Comparison of ENCODE assay signal across 24 mouse cellular contexts in genomic region chr14:76158192-76158785, GRCm38 (mm10). TPM values are rescaled to one million over a fixed set of nuclear protein-coding genes. Genes with fewer than 3 reads are reported as not detected.
A peak's percentile ranks its signal among the peaks of the same experiment; 100 is the strongest.
DNase-seq lines count a peak whose midpoint lies in the region; ATAC-seq and TF ChIP-seq lines count a peak whose summit lies in the region.
"Had no signal": no experiment of that assay in that cellular context is flagged by ENCODE, and none has a peak within 500 bp of the region (broad histone marks: within the 10 kb centered on the region; RNA-seq: fewer than 3 reads in every experiment).

No protein-coding gene starts in this region.

- intact Hi-C loops in left cerebral cortex, postnatal 14 days (cut with DNase I): no loop called here

- no peak overlapping the region for H3K4me3 ChIP-seq in testis, adult 2 months (ENCODE audit: control insufficient read depth, low read depth, low read length)
- no peak overlapping the region for H3K4me3 ChIP-seq in liver, embryonic 15.5 days (replicated peaks)
- H3K4me3 ChIP-seq: hindbrain, embryonic 15.5 days; midbrain, embryonic 12.5 days; neural tube, embryonic 15.5 days had no signal

- H3K4me2 ChIP-seq in liver, embryonic 15.5 days: no peak overlapping the region
- H3K4me2 ChIP-seq: heart, embryonic 11.5 days; hindbrain, embryonic 15.5 days; midbrain, embryonic 12.5 days; neural tube, embryonic 15.5 days had no signal

- ATAC-seq in common myeloid progenitor, adult 5-6 weeks (replicated peaks; ENCODE audit: low read depth, poor library complexity, severe bottlenecking): peak; percentile 66
- 0 out of 2 replicates have a peak, but pooled peaks have one; percentile 29 for ATAC-seq in liver, embryonic 15.5 days (ENCODE audit: insufficient read depth)
- ATAC-seq: CD4-positive, CD25-positive, alpha-beta regulatory T cell, adult 4 months; lung, postnatal 0 days; Patski had no signal

- 32% methylated on average over 5 of the region's 5 CpGs for WGBS in liver, embryonic 15.5 days (ENCODE audit: insufficient replicate concordance)

- H3K9me3 ChIP-seq in liver, embryonic 15.5 days (replicated peaks): no peaks in the 10 kb centered on the region
- H3K9me3 ChIP-seq: hindbrain, embryonic 15.5 days; neural tube, embryonic 15.5 days had no signal

- no peak for TF ChIP-seq POLR2A in testis, adult 2 months (IDR thresholded peaks at IDR 0.05; ENCODE audit: control insufficient read depth, low read depth, low read length)

- no peak overlapping the region for H3K9ac ChIP-seq in liver, embryonic 15.5 days
- H3K9ac ChIP-seq: hindbrain, embryonic 15.5 days; midbrain, embryonic 12.5 days; neural tube, embryonic 15.5 days had no signal

- no peak for TF ChIP-seq CTCF in testis, adult 2 months (IDR thresholded peaks at IDR 0.05; ENCODE audit: control insufficient read depth, insufficient read depth, insufficient replicate concordance, low read depth, low read length)

- H3K36me3 ChIP-seq in testis, adult 2 months (ENCODE audit: control insufficient read depth, insufficient read depth, low read length): no peaks in the 10 kb centered on the region
- H3K36me3 ChIP-seq in liver, embryonic 15.5 days (replicated peaks): no peaks in the 10 kb centered on the region
- H3K36me3 ChIP-seq: hindbrain, embryonic 15.5 days; midbrain, embryonic 12.5 days; neural tube, embryonic 15.5 days had no signal

- H3K27me3 ChIP-seq in testis, adult 2 months (ENCODE audit: control insufficient read depth, insufficient read depth, low read length): no peaks in the 10 kb centered on the region
- H3K27me3 ChIP-seq in liver, embryonic 15.5 days: no peaks in the 10 kb centered on the region
- H3K27me3 ChIP-seq: hindbrain, embryonic 15.5 days; midbrain, embryonic 12.5 days; neural tube, embryonic 15.5 days; Patski had no signal

- peak overlapping the region; percentile 80 for H3K27ac ChIP-seq in testis, adult 2 months (ENCODE audit: control insufficient read depth, insufficient read depth, low read depth, low read length)
- H3K27ac ChIP-seq in liver, embryonic 15.5 days (replicated peaks): no peak overlapping the region
- H3K27ac ChIP-seq: hindbrain, embryonic 15.5 days; kidney, postnatal 0 days; midbrain, embryonic 12.5 days; neural tube, embryonic 15.5 days had no signal

- peaks cover 1% of the 10 kb centered on the region for H3K4me1 ChIP-seq in testis, adult 2 months (ENCODE audit: control insufficient read depth, insufficient read depth, low read length)
- H3K4me1 ChIP-seq in liver, embryonic 15.5 days (replicated peaks): peaks cover 8% of the 10 kb centered on the region

- no peak for DNase-seq in testis, postnatal 10 days (ENCODE audit: low spot score)
- DNase-seq in frontal cortex, postnatal 36 days (ENCODE audit: low spot score in 2 of 2): no peak
- no peak for DNase-seq in left cerebral cortex, postnatal 14 days (ENCODE audit: low spot score in 2 of 2)
- no peak for DNase-seq in cerebellum, postnatal 25 days
- DNase-seq: adrenal gland, postnatal 36 days; cerebellum, adult 11 months; cerebellum, postnatal 14 days; embryo, embryonic 11 days; gastrocnemius, postnatal 10 days; heart, postnatal 36 days; kidney, adult 2 months; layer of hippocampus, adult 9-11 months; left cerebral cortex, postnatal 4 days had no signal

RNA-seq across cellular contexts. Expression of gene Nufip1, which starts 47.6 kb away (rescaled TPM):
- polyA plus RNA-seq in testis, adult 2 months (2012; rRNA removed): 2.5 and 2.7 TPM in 2 replicates
- total RNA-seq in common myeloid progenitor, adult 5-6 weeks (2017): 24.8 and 29.5 TPM in 2 replicates
- 4.9 and 5.3 TPM in 2 replicates for polyA plus RNA-seq in liver, embryonic 15.5 days (2015; fragmentation: Nextera tagmentation; extraction: Ambion mirVana)
- total RNA-seq in left cerebral cortex, postnatal 14 days (2021): 1 to 10 TPM; 7.3 to 7.9 TPM

RNA-seq across cellular contexts. Expression of gene Gpalpp1, which starts 47.7 kb away (rescaled TPM):
- 1.7 TPM in 2 replicates for polyA plus RNA-seq in testis, adult 2 months (2012; rRNA removed)
- total RNA-seq in common myeloid progenitor, adult 5-6 weeks (2017): 39.5 and 43.6 TPM in 2 replicates
- polyA plus RNA-seq in liver, embryonic 15.5 days (2015; fragmentation: Nextera tagmentation; extraction: Ambion mirVana): 4.6 and 4.7 TPM in 2 replicates
- total RNA-seq in left cerebral cortex, postnatal 14 days (2021): 10 to 100 TPM; 19.9 to 21.1 TPM
